Mouse (Mus musculus) cerebellum, adult 2 months (tissue): Measurements from ENCODE around the gene Ephb2.

Experiments
- CTCF ChIP-seq: fragments of 200-500 bp; IDR thresholded peaks from 2 replicates; pipeline ENCODE4 v1.5.1; 2011; ENCODE audit warnings: low read depth, mild to moderate bottlenecking, control low read depth, low read length, moderate library complexity, borderline replicate concordance; ENCODE audit not compliant: insufficient read depth
- POLR2A ChIP-seq: fragments of 200-500 bp; IDR thresholded peaks from 2 replicates; pipeline ENCODE4 v1.6.1; 2011; ENCODE audit warnings: low read length, control low read depth, borderline replicate concordance; ENCODE audit not compliant: insufficient read depth

DNA sequence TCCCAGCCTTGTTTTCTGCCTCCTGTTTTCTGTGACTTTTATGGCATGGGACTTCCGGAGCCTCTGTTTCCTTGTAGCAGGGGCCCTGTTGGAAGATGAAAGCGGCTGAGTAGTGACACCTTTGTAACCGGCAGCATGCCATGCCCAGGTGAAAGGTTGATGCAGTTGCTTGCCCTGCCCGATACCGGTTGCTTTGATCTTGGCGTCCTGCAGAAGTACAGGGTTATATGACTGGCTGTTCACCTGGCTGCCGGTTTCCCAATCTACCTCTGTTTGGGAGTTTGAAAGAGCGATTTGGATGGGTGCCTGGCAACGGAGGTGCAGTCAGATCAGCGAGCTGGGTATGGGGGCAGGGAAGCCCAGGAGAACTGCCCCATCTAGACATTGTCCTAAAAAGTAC, 7.0 kb upstream of the Ephb2 start:
- TF ChIP-seq CTCF (no peak), POLR2A (no peak)
